Mouse (Mus musculus): ENCODE data around the gene Commd4. TPM values are rescaled to one million over a fixed set of nuclear protein-coding genes. Genes with fewer than 3 reads are reported as not detected.

The Commd4 gene
- total and polyA plus RNA-seq, 2 experiments from 2014 or later: 45.2 to 71.8 TPM

- Histone ChIP-seq H3K4me1 (ENCODE audit: control insufficient read depth, insufficient read depth) (no peaks in the 10 kb centered on the region), H3K9ac (replicated peaks; ENCODE audit: low read depth, low read length) (no peak overlapping the region), H3K36me3 (replicated peaks; ENCODE audit: control insufficient read depth, insufficient read depth, low read length) (peaks cover 79% of the 10 kb centered on the region)
These were observed 20.9 kb downstream of the Commd4 start for GRCm38 (mm10) chr9:57137246-57137645.

GRCm38 (mm10) chr9:57130577-57131433, 27.3 kb downstream of the Commd4 start, which contains the start of gene Man2c1:
TSS of gene Man2c1 (plus strand) at chr9:57130690.
- TF ChIP-seq EP300 (IDR thresholded peaks at IDR 0.05; ENCODE audit: low read depth) (no peak), CTCF (IDR thresholded peaks at IDR 0.05; ENCODE audit: low read depth) (peak; percentile 79)
- peaks cover 45% of the 10 kb centered on the region for H3K36me3 ChIP-seq (replicated peaks; ENCODE audit: control insufficient read depth, insufficient read depth, low read length)
- H3K4me1 ChIP-seq (ENCODE audit: control insufficient read depth, insufficient read depth): peaks cover 9% of the 10 kb centered on the region
- H3K4me2 ChIP-seq (ENCODE audit: low read depth, low read length): peak within 1 kb of the TSS; percentile 72
- peak within 1 kb of the TSS; percentile 69 for H3K9ac ChIP-seq (replicated peaks; ENCODE audit: low read depth, low read length)
- peak; percentile 91 for ATAC-seq (ENCODE audit: insufficient read depth, low read depth)
- no peaks in the 10 kb centered on the region for H3K9me3 ChIP-seq (replicated peaks; ENCODE audit: control insufficient read depth, low read length)
- no peaks in the 10 kb centered on the region for H3K27me3 ChIP-seq (ENCODE audit: control insufficient read depth, insufficient read depth, low read length)
- H3K27ac ChIP-seq (ENCODE audit: low read depth): peak within 1 kb of the TSS; percentile 94
- WGBS: under 1% methylated on average over 58 of the region's 58 CpGs
- peak within 1 kb of the TSS; percentile 72 for H3K4me3 ChIP-seq (ENCODE audit: low read depth, low read length)
- DNase-seq (ENCODE audit: low spot score): peak; percentile 95

More at GRCm38 (mm10) chr9:57137246-57137645, 20.9 kb downstream of the Commd4 start:
- Histone ChIP-seq H3K27ac (ENCODE audit: low read depth) (no peak overlapping the region), H3K4me2 (ENCODE audit: low read depth, low read length) (no peak overlapping the region), H3K27me3 (ENCODE audit: control insufficient read depth, insufficient read depth, low read length) (no peaks in the 10 kb centered on the region), H3K4me3 (ENCODE audit: low read depth, low read length) (no peak overlapping the region), H3K9me3 (replicated peaks; ENCODE audit: control insufficient read depth, low read length) (no peaks in the 10 kb centered on the region)
- no peak for TF ChIP-seq EP300 (IDR thresholded peaks at IDR 0.05; ENCODE audit: low read depth)
- TF ChIP-seq CTCF (IDR thresholded peaks at IDR 0.05; ENCODE audit: low read depth): no peak
- WGBS: 81% methylated on average over 6 of the region's 6 CpGs
- ATAC-seq (ENCODE audit: insufficient read depth, low read depth) (no peak), DNase-seq (ENCODE audit: low spot score) (no peak)

- H3K9me3 ChIP-seq (replicated peaks; ENCODE audit: control insufficient read depth, low read length): no peaks in the 10 kb centered on the region
- TF ChIP-seq CTCF (IDR thresholded peaks at IDR 0.05; ENCODE audit: low read depth): no peak
- no peak for TF ChIP-seq EP300 (IDR thresholded peaks at IDR 0.05; ENCODE audit: low read depth)
- DNase-seq (ENCODE audit: low spot score) (no peak), ATAC-seq (ENCODE audit: insufficient read depth, low read depth) (no peak)
- H3K27ac ChIP-seq (ENCODE audit: low read depth): no peak overlapping the region
- no peak overlapping the region for H3K4me3 ChIP-seq (ENCODE audit: low read depth, low read length)
- H3K27me3 ChIP-seq (ENCODE audit: control insufficient read depth, insufficient read depth, low read length): no peaks in the 10 kb centered on the region
- no peak overlapping the region for H3K9ac ChIP-seq (replicated peaks; ENCODE audit: low read depth, low read length)
- H3K4me1 ChIP-seq (ENCODE audit: control insufficient read depth, insufficient read depth): peaks cover 9% of the 10 kb centered on the region
- H3K36me3 ChIP-seq (replicated peaks; ENCODE audit: control insufficient read depth, insufficient read depth, low read length): peaks cover 45% of the 10 kb centered on the region
- peak overlapping the region; percentile 72 for H3K4me2 ChIP-seq (ENCODE audit: low read depth, low read length)
These were observed 28.5 kb downstream of the Commd4 start for GRCm38 (mm10) chr9:57129641-57130040.

- no peak overlapping the region for H3K9ac ChIP-seq (replicated peaks; ENCODE audit: low read depth, low read length)
- H3K4me1 ChIP-seq (ENCODE audit: control insufficient read depth, insufficient read depth): no peaks in the 10 kb centered on the region
- ATAC-seq (ENCODE audit: insufficient read depth, low read depth): no peak
- TF ChIP-seq CTCF (IDR thresholded peaks at IDR 0.05; ENCODE audit: low read depth) (no peak), EP300 (IDR thresholded peaks at IDR 0.05; ENCODE audit: low read depth) (no peak)
- WGBS: 89% methylated on average over 13 of the region's 13 CpGs
- H3K27me3 ChIP-seq (ENCODE audit: control insufficient read depth, insufficient read depth, low read length): no peaks in the 10 kb centered on the region
- H3K36me3 ChIP-seq (replicated peaks; ENCODE audit: control insufficient read depth, insufficient read depth, low read length): peaks cover 81% of the 10 kb centered on the region
- H3K27ac ChIP-seq (ENCODE audit: low read depth): no peak overlapping the region
- no peak overlapping the region for H3K4me3 ChIP-seq (ENCODE audit: low read depth, low read length)
- no peak for DNase-seq (ENCODE audit: low spot score)
- no peaks in the 10 kb centered on the region for H3K9me3 ChIP-seq (replicated peaks; ENCODE audit: control insufficient read depth, low read length)
- no peak overlapping the region for H3K4me2 ChIP-seq (ENCODE audit: low read depth, low read length)
These were observed 40.8 kb downstream of the Commd4 start for GRCm38 (mm10) chr9:57117261-57117755.

Other genes starting within 250 kb of the Commd4 start
- gene Snx33, start 230.0 kb downstream of the Commd4 start, total RNA-seq (2014; rRNA removed; ENCODE audit: low replicate concordance): 11.4 and 13.5 TPM in 2 replicates
- gene Snx33, start 230.0 kb downstream of the Commd4 start, polyA plus RNA-seq (2015; fragmentation: Nextera tagmentation; extraction: Ambion mirVana): 4.4 and 5.2 TPM in 2 replicates
- gene Imp3, start 220.9 kb downstream of the Commd4 start, total RNA-seq (2014; rRNA removed; ENCODE audit: low replicate concordance): 178 and 179 TPM in 2 replicates
- gene Imp3, start 220.9 kb downstream of the Commd4 start, polyA plus RNA-seq (2015; fragmentation: Nextera tagmentation; extraction: Ambion mirVana): 58.1 and 63.1 TPM in 2 replicates
- 2.8 and 9.6 TPM in 2 replicates for gene Snupn, start 207.5 kb downstream of the Commd4 start, total RNA-seq (2014; rRNA removed; ENCODE audit: low replicate concordance)
- gene Snupn, start 207.5 kb downstream of the Commd4 start, polyA plus RNA-seq (2015; fragmentation: Nextera tagmentation; extraction: Ambion mirVana): 14.9 and 15.8 TPM in 2 replicates
- 22.2 and 22.6 TPM in 2 replicates for gene Ptpn9, start 163.4 kb downstream of the Commd4 start, total RNA-seq (2014; rRNA removed; ENCODE audit: low replicate concordance)
- 7.8 and 8.9 TPM in 2 replicates for gene Ptpn9, start 163.4 kb downstream of the Commd4 start, polyA plus RNA-seq (2015; fragmentation: Nextera tagmentation; extraction: Ambion mirVana)
- gene Sin3a, start 86.3 kb downstream of the Commd4 start, total RNA-seq (2014; rRNA removed; ENCODE audit: low replicate concordance): 27.9 and 39.6 TPM in 2 replicates
- 9.7 and 12.1 TPM in 2 replicates for gene Sin3a, start 86.3 kb downstream of the Commd4 start, polyA plus RNA-seq (2015; fragmentation: Nextera tagmentation; extraction: Ambion mirVana)
- gene Man2c1, start 27.6 kb downstream of the Commd4 start, total RNA-seq (2014; rRNA removed; ENCODE audit: low replicate concordance): 106 and 138 TPM in 2 replicates
- 31.8 and 35.6 TPM in 2 replicates for gene Man2c1, start 27.6 kb downstream of the Commd4 start, polyA plus RNA-seq (2015; fragmentation: Nextera tagmentation; extraction: Ambion mirVana)
- 10.3 and 13.6 TPM in 2 replicates for gene Neil1, start 10.0 kb downstream of the Commd4 start, total RNA-seq (2014; rRNA removed; ENCODE audit: low replicate concordance)
- gene Neil1, start 10.0 kb downstream of the Commd4 start, polyA plus RNA-seq (2015; fragmentation: Nextera tagmentation; extraction: Ambion mirVana): 5.1 and 5.9 TPM in 2 replicates
- gene Trcg1, start 78.2 kb upstream of the Commd4 start, total RNA-seq (2014; rRNA removed; ENCODE audit: low replicate concordance): not detected in 2 replicates
- gene Trcg1, start 78.2 kb upstream of the Commd4 start, polyA plus RNA-seq (2015; fragmentation: Nextera tagmentation; extraction: Ambion mirVana): not detected in 2 replicates
- gene 1700017B05Rik, start 104.3 kb upstream of the Commd4 start, total RNA-seq (2014; rRNA removed; ENCODE audit: low replicate concordance): 11.0 and 16.3 TPM in 2 replicates
- 5.6 and 6.2 TPM in 2 replicates for gene 1700017B05Rik, start 104.3 kb upstream of the Commd4 start, polyA plus RNA-seq (2015; fragmentation: Nextera tagmentation; extraction: Ambion mirVana)